Mouse (Mus musculus) kidney, postnatal 0 days (tissue): ENCODE measurements at regions not wholly inside any gene's neighbourhood (a gene's known extent, or its start where the extent isn't known, plus 50 kb on each side); places are given as distances from the start of the nearest gene placed in this dataset.

ENCODE experiments used
- ATAC-seq: fragments of 200-750 bp; cut with Nextera tagmentation; replicated peaks from 2 replicates; pipeline ENCODE4 v1.8.0; 2017; ENCODE audit warnings: low read depth, moderate number of reproducible peaks, moderate TSS enrichment, moderate library complexity; ENCODE audit not compliant: low FRiP score
- DNase-seq: peaks from one replicate; pipeline ENCODE4 v3.0.0-alpha.2; 2016; ENCODE audit warnings: low spot score
- H3K27ac ChIP-seq: fragments of 300-500 bp; sonication (generic); 2 replicates; pipeline ENCODE4 v1.5.1; 2014; ENCODE audit warnings: mild to moderate bottlenecking
- H3K27me3 ChIP-seq: fragments of 300-500 bp; sonication (generic); 2 replicates; pipeline ENCODE4 v1.6.1; 2014; ENCODE audit warnings: low read length, mixed read lengths; ENCODE audit not compliant: insufficient read depth
- H3K36me3 ChIP-seq: fragments of 300-500 bp; sonication (generic); 2 replicates; pipeline ENCODE4 v1.6.1; 2014; ENCODE audit warnings: low read length, mixed read lengths; ENCODE audit not compliant: insufficient read depth
- H3K4me1 ChIP-seq: fragments of 300-500 bp; sonication (generic); replicated peaks from 2 replicates; pipeline ENCODE4 v1.6.1; 2014; ENCODE audit warnings: antibody characterized with exemption, low read length, mixed read lengths; ENCODE audit not compliant: insufficient read depth
- H3K4me2 ChIP-seq: fragments of 300-500 bp; sonication (generic); 2 replicates; pipeline ENCODE4 v1.6.1; 2014; ENCODE audit warnings: mild to moderate bottlenecking, low read length, moderate library complexity, mixed read lengths
- H3K4me3 ChIP-seq: fragments of 300-500 bp; sonication (generic); replicated peaks from 2 replicates; pipeline ENCODE4 v1.5.1; 2014; ENCODE audit warnings: low read depth, low read length
- H3K9ac ChIP-seq: fragments of 300-500 bp; sonication (generic); 2 replicates; pipeline ENCODE4 v1.6.1; 2014; ENCODE audit warnings: low read depth, low read length
- H3K9me3 ChIP-seq: fragments of 300-500 bp; sonication (generic); replicated peaks from 2 replicates; pipeline ENCODE4 v1.6.1; 2016; ENCODE audit warnings: low read length, inconsistent platforms, mixed read lengths
- CTCF ChIP-seq: IDR thresholded peaks from 2 replicates; pipeline ENCODE4 v1.5.1; 2016; ENCODE audit warnings: antibody characterized with exemption, low read depth, mild to moderate bottlenecking, moderate library complexity
- WGBS: fragments of 180-500 bp; shearing (Covaris S2); extraction: QIAGEN DNeasy Blood & Tissue Kit; methylation state at CpG from one replicate; pipeline ENCODE4 v1.1.7; 2014; 5-methylcytosine and 5-hydroxymethylcytosine counted together

GRCm38 (mm10) chr3:11481676-11482075, 1146.2 kb upstream of the Gm38303 start:
- H3K27ac ChIP-seq = no peak overlapping the region
- ATAC-seq = peak; percentile 43; the same call in 1 of the 2 replicates
- 76% methylated on average over 4 of the region's 4 CpGs for WGBS
- H3K4me3 ChIP-seq = no peak overlapping the region
- DNase-seq = no peak
- H3K9ac ChIP-seq = no peak overlapping the region
- no peaks in the 10 kb centered on the region for H3K9me3 ChIP-seq
- no peak overlapping the region for H3K4me2 ChIP-seq
- no peaks in the 10 kb centered on the region for H3K36me3 ChIP-seq
- no peaks in the 10 kb centered on the region for H3K27me3 ChIP-seq
- TF ChIP-seq CTCF = no peak
- no peaks in the 10 kb centered on the region for H3K4me1 ChIP-seq

- H3K9me3 ChIP-seq = no peaks in the 10 kb centered on the region
- ATAC-seq = no peak
- H3K4me1 ChIP-seq = no peaks in the 10 kb centered on the region
- WGBS = 69% methylated on average over 2 of the region's 2 CpGs
- no peak overlapping the region for H3K4me3 ChIP-seq
- no peak overlapping the region for H3K27ac ChIP-seq
- no peaks in the 10 kb centered on the region for H3K36me3 ChIP-seq
- no peak overlapping the region for H3K9ac ChIP-seq
- no peaks in the 10 kb centered on the region for H3K27me3 ChIP-seq
- no peak for TF ChIP-seq CTCF
- DNase-seq = no peak
- H3K4me2 ChIP-seq = no peak overlapping the region
Measured at GRCm38 (mm10) chr3:11456855-11457254, 1121.4 kb upstream of the Gm38303 start.

- 70% methylated on average over 2 of the region's 2 CpGs for WGBS
- Histone ChIP-seq H3K4me3 (no peak overlapping the region), H3K36me3 (no peaks in the 10 kb centered on the region), H3K27me3 (no peaks in the 10 kb centered on the region), H3K27ac (no peak overlapping the region), H3K9me3 (no peaks in the 10 kb centered on the region), H3K4me1 (no peaks in the 10 kb centered on the region), H3K9ac (no peak overlapping the region), H3K4me2 (no peak overlapping the region)
- no peak for TF ChIP-seq CTCF
- DNase-seq (no peak), ATAC-seq (no peak)
Measured at GRCm38 (mm10) chr3:11456213-11456612, 1120.7 kb upstream of the Gm38303 start.
